Mouse (Mus musculus) spleen, adult 2 months (tissue): ENCODE measurements at regions not wholly inside any gene's neighbourhood (a gene's known extent, or its start where the extent isn't known, plus 50 kb on each side); places are given as distances from the start of the nearest gene placed in this dataset.

ENCODE experiments used
- CTCF ChIP-seq: fragments of 200-500 bp; IDR thresholded peaks from 2 replicates; pipeline ENCODE4 v1.5.1; 2011; ENCODE audit warnings: mild to moderate bottlenecking, inconsistent platforms; ENCODE audit not compliant: insufficient read depth, insufficient read length, insufficient replicate concordance; ENCODE audit errors: extremely low read depth
- POLR2A ChIP-seq: fragments of 200-500 bp; IDR thresholded peaks from 2 replicates; pipeline ENCODE4 v1.6.1; 2011; ENCODE audit warnings: low read depth, low read length, inconsistent platforms

- no peak for TF ChIP-seq CTCF
- no peak for TF ChIP-seq POLR2A
Measured at GRCm38 (mm10) chr15:5927768-5928167, 371.8 kb upstream of the Dab2 start.
